Mouse (Mus musculus) bone marrow macrophage, adult 2 months (primary cell): ENCODE results near the gene Mib2.

Source experiments
- CTCF ChIP-seq: IDR thresholded peaks from 2 replicates; pipeline ENCODE4 v1.5.1; 2012; ENCODE audit warnings: low read depth, mild to moderate bottlenecking, low read length, moderate library complexity
- POLR2A ChIP-seq: IDR thresholded peaks from 2 replicates; pipeline ENCODE4 v1.6.1; 2012; ENCODE audit warnings: mild to moderate bottlenecking, low read depth, low read length, borderline replicate concordance

GRCm38 (mm10) chr4:155658961-155659360 lies 10.0 kb downstream of the Mib2 start:
- no peak for TF ChIP-seq POLR2A
- TF ChIP-seq CTCF = no peak
